Mouse (Mus musculus) ovary, postnatal 36 days (tissue): Measurements from ENCODE around the gene Rab42.

Experiments used
- DNase-seq: peaks from one replicate; pipeline ENCODE4 v3.0.0; 2022; ENCODE audit warnings: low spot score, mixed read lengths

The Rab42 gene

GRCm38 (mm10) chr4:132302939-132303479 lies at the start of gene Rab42:
Rab42 (minus strand) TSS chr4:132303385.
- DNase-seq: peak; percentile 58

DNA sequence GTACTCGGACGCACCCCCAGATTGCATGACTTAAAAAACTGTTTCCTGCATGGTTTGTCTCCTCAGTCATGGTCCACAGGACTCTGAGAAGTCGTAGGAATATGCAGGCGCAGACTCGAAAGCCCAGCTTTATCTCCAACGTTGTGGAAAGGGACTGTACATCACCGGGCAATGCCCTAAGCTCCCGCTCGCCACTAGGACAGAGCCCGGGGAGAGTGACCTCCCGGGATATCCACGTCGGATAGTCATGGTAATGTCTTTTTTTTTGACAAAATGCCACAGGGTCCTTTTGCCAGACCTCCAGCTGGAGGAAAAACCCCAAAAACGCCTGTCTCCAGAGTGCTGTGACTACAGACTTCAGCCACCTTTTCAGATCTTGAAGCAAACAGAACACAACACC lies 49.6 kb upstream of the Rab42 start:
- peak; percentile 23 for DNase-seq

- DNase-seq: no peak
These were observed 48.2 kb upstream of the Rab42 start for GRCm38 (mm10) chr4:132351401-132351800.

GRCm38 (mm10) chr4:132350854-132351253 lies 47.7 kb upstream of the Rab42 start:
- DNase-seq: no peak

DNA sequence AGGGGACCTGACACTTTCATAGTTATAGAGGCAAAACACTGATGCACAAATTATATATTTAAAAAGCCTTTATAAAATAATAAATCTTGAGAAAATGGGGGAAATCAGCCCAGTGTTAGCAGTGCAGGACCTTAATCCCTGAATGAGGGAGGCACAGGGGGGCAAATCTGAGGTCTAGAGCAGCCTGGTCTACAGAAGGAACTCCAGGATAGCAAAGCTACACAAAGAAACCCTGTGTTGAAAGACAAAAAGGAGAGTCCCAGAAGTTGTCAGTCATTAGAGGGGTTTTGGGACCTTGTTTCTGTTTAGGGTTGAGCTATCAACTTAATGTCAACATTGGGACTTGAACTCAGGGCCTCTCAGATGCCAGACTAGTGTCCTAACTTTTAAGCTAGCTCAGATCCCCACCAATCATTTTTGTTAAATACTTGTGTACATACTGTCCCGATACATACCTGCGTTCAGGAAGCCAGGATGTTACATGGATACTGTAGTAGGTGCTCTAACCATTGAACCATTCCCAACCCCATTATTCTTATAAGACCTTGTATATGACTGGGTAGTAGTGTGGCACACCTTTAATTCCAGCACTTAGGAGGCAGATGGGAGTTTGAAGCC lies 47.0 kb upstream of the Rab42 start:
- no peak for DNase-seq

GRCm38 (mm10) chr4:132349495-132350122 lies 46.4 kb upstream of the Rab42 start:
- DNase-seq: no peak

- no peak for DNase-seq
These were observed 43.5 kb upstream of the Rab42 start for GRCm38 (mm10) chr4:132346661-132347060.

- no peak for DNase-seq
These were observed 43.1 kb upstream of the Rab42 start for GRCm38 (mm10) chr4:132346261-132346660.

- no peak for DNase-seq
These were observed 42.6 kb upstream of the Rab42 start for GRCm38 (mm10) chr4:132345843-132346212.

DNA sequence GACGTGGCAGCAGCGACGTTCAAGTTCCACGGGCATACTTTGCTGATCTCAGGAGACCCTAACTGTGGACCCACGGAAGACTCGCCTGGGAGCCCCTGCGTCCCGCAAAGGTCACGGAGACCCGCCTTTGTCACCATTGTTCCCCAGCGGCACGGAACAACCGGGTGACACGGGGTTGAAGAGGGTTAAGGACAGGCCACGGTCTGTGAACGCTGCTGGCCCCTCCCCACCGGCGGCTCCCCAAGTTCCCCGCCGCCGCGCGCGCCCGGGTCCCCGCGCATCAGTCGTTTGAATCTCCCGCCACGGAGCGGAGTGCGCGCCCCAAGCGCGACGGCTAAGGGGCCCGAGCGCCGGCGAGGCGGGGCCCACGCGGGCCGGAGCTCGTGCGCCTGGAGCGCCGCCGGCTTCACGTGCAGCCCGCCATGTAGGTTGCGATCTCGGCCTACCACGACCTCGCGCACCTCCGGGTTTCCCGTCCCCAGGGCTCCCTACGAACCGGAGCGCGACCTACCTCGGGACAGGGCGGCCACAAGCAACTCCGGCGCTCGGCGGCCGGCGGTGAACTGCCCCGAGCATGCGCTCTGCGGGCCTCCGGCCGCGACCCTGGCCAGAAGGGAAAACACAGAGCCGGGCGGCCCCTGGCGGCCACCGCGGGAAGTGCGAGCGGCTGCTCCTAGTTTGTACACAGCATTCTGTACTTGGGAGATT lies 42.1 kb upstream of the Rab42 start:
- DNase-seq: peak; percentile 96

GRCm38 (mm10) chr4:132344403-132345134 lies 41.4 kb upstream of the Rab42 start:
- no peak for DNase-seq

DNA sequence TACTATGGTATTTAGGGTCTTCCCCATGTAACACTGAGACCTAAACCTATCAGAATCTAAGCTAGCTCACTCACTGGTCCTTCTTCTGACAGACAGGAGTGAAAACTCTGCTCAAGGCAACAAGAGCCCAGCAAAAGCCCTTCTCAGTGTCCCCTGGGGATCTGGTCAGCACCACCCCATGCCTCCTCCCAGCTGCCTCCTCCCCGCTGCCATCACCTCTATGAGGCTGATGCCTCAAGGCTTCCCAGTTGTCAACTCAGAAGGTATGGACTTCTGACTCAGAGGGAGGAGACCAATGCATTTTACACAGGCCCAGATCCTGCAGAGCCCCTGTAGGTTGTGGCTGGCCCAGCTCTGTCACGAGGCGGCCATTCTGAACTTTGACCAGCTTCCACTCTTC lies 38.3 kb upstream of the Rab42 start:
- no peak for DNase-seq

DNA sequence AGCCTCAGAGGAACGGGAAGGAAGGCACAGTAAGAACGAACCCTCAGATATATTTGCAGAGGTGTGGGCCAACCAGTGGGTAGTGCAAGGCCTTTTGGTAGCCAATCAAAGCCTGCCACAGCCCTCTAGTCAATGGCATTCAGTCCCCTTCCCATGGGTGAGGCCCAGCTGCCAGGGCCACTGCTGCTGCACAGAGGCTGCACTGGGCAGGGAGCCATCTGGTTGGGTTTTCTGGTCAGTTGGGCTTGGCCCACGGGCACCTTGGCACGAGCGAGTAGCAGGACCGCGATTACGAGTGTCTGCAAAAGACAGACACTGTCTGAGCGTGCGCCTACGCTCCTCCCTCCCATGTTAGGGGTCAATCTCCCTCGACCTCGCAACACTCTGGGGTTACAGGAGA lies 35.8 kb upstream of the Rab42 start:
- DNase-seq: peak; percentile 40

DNA sequence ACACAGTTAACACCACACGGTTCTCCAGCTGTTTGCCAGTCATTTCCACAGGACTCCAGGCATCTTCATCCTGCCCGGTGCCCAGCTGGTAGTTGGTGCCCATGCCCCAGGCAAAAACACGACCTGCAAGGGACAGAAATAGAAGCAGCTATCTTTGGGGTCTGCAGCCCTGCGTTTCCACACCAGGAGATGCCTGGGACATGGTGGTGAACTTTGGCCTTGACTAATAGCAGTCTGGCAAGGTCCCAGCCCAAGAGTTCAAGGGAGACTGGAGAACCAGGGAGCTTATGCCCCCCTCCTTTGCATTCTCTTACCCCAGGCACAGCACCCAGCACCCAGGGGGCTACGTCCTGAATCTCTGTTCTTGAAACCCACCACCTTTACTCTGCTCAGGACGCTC lies 29.7 kb upstream of the Rab42 start:
- DNase-seq: no peak

DNA sequence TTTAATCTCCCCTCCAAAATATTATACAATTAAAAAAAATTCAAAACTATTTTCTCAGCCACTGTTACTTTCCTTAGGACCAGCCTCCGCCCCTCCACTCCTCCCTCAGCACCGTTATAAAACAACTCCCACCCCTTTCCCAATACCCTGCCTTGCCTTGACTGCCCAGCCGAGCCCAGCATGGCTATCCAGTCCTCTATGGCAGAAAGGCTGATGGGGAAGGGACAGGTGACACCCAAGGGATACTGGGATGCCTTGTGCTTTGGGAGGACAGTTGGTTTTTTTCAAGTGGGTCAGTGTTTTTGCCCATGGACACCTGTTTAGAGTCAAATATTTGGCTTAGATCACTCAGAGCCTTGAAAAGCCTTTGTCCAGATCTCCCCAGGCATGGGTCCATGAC lies 28.8 kb upstream of the Rab42 start:
- no peak for DNase-seq

DNA sequence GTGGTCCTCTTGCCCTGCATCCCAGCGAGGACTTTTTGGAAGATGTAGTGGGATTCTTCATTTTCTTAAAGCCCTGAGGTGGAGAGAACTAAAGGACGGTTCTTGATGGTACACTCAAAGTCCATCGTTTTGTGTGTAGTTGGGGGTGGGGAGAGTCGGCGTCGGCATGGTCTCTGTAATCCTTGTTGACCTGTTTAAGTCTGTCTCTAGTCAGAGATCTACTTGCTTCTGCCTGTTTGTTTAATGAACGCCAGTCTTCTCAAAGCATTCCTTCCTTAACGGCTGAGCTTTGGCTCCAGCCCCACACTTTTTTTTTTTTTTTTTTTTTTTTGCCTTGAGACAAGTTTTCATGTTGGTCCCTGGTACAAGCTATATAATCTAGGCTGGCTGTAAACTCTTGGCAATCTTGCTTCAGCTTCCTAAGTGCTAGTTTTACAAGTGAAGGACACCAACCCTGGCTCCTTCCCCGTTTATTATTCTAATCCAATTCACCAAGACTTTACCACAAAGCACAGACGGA lies 26.7 kb upstream of the Rab42 start:
- DNase-seq: no peak

DNA sequence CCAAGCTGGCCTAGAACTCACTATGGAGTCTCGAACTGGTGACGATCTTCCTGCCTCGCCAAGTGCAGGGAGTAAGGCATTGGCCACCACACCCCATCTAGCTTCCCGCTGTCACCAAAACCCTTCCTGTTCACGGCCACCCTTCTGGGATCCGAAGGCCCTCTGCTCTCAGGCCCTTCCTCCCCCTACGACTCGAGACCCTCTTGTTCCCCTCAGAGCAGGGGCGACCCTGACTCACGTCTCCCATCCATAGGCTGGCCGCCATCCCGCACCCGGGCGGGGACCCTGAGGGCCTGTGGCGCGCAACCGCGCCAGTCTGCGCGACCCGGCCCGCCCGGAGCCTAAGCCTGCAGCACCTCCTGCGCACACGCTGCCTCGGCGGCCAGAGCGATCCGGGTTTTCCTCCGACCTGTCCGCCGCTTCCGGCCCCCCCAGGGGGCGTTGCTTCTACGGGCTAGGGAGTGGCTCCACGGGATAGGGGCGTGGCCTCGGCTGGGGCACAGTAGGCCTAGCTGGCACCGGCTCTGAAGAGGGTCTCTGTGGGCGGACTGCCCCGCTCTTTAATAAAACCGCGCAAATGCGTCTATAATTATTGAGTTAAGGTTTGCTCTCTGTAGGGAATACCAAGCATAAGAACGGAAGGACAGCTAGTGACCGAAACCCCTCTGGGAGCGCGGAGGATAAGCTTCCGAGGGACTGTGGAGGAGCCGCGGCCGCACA lies 26.1 kb upstream of the Rab42 start, which contains the start of gene Trnau1ap:
TSS of gene Trnau1ap (minus strand) at position 424 of the 720 bp plus-strand sequence.
- peak; percentile 92 for DNase-seq

GRCm38 (mm10) chr4:132328391-132328982 lies 25.3 kb upstream of the Rab42 start:
- DNase-seq: no peak

DNA sequence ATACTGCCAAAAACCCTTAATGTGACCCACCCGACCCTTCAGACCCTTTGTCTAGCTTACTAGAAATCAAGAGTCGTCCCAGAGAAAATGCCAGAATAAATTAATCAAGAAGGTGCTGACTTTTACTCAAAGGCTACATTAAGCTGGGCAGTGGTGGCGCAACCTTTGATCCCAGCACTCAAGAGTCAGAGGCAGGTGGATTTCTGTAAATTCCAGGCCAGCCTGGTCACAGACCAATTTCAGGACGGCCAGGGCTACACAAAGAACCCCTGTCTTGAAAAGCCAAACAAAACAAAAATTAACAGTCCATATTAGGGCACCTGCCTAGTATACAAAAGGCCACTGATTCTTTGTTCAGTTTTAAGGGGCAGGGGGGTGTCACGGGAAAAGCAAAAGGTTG lies 23.3 kb upstream of the Rab42 start:
- no peak for DNase-seq

DNA sequence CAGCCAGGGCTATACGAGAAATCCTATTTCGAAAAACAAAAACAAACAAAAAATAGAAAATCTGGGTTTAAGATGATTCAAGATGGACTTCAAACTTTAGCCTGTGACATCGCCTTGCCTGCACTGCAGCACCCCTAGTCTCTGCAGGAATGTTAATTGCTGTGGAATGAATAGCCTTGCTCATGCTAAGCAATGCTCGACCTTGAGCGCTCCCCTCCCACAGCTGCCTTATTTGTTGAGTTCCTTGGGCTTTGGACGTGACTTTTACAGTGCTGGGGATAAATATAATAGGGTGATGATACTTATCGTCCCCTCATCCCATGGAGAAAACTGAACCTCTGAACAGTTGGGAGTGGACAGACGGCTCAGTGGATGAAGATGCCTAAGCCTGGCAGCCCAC lies 12.5 kb upstream of the Rab42 start:
- peak; percentile 27 for DNase-seq

- no peak for DNase-seq
These were observed 9.4 kb upstream of the Rab42 start for GRCm38 (mm10) chr4:132312627-132313026.
